Mouse (Mus musculus): ENCODE measurements around the gene Gypa. TPM values are rescaled to one million over a fixed set of nuclear protein-coding genes. Genes with fewer than 3 reads are reported as not detected.

The Gypa gene
- total and polyA plus RNA-seq, 3 experiments, result 1.8 to 2.7 TPM; not detected in 1

- WGBS, result 23% methylated on average over 7 of the region's 7 CpGs
- Histone ChIP-seq H3K4me1 (ENCODE audit: control insufficient read depth, insufficient read depth, low read length) (no peaks in the 10 kb centered on the region), H3K36me3 (ENCODE audit: control insufficient read depth, insufficient read depth, low read length) (no peaks in the 10 kb centered on the region), H3K4me3 (no peak overlapping the region), H3K27me3 (ENCODE audit: control insufficient read depth, insufficient read depth, low read length) (no peaks in the 10 kb centered on the region), H3K9ac (ENCODE audit: low read depth, low read length) (no peak overlapping the region), H3K79me2 (replicated peaks; ENCODE audit: control insufficient read depth, insufficient read depth, low read length) (no peaks in the 10 kb centered on the region), H3K27ac (no peak overlapping the region)
- no peak for TF ChIP-seq EP300 (IDR thresholded peaks at IDR 0.05; ENCODE audit: insufficient read depth, low read depth, low read length)
- TF ChIP-seq CTCF (IDR thresholded peaks at IDR 0.05), result no peak
- TF ChIP-seq POLR2A (IDR thresholded peaks at IDR 0.05; ENCODE audit: insufficient read depth, low read depth, low read length), result no peak
- DNase-seq, result no peak
- intact Hi-C loops (cut with DNase I), result no loop called here
These were observed 18.6 kb upstream of the Gypa start for GRCm38 (mm10) chr8:80474971-80475370.

GRCm38 (mm10) chr8:80478156-80478555 is 15.4 kb upstream of the Gypa start:
- H3K9ac ChIP-seq (ENCODE audit: low read depth, low read length), result no peak overlapping the region
- H3K4me3 ChIP-seq, result no peak overlapping the region
- no peaks in the 10 kb centered on the region for H3K79me2 ChIP-seq (replicated peaks; ENCODE audit: control insufficient read depth, insufficient read depth, low read length)
- no peak for DNase-seq
- WGBS, result 73% methylated on average over 5 of the region's 5 CpGs
- TF ChIP-seq POLR2A (IDR thresholded peaks at IDR 0.05; ENCODE audit: insufficient read depth, low read depth, low read length) (no peak), CTCF (IDR thresholded peaks at IDR 0.05) (no peak), EP300 (IDR thresholded peaks at IDR 0.05; ENCODE audit: insufficient read depth, low read depth, low read length) (no peak)
- no peaks in the 10 kb centered on the region for H3K27me3 ChIP-seq (ENCODE audit: control insufficient read depth, insufficient read depth, low read length)
- H3K4me1 ChIP-seq (ENCODE audit: control insufficient read depth, insufficient read depth, low read length), result no peaks in the 10 kb centered on the region
- H3K27ac ChIP-seq, result no peak overlapping the region
- intact Hi-C loops (cut with DNase I), result no loop called here
- H3K36me3 ChIP-seq (ENCODE audit: control insufficient read depth, insufficient read depth, low read length), result no peaks in the 10 kb centered on the region

GRCm38 (mm10) chr8:80479129-80479528 is 14.5 kb upstream of the Gypa start:
- intact Hi-C loops (cut with DNase I), result no loop called here
- no peaks in the 10 kb centered on the region for H3K27me3 ChIP-seq (ENCODE audit: control insufficient read depth, insufficient read depth, low read length)
- no peak overlapping the region for H3K4me3 ChIP-seq
- H3K9ac ChIP-seq (ENCODE audit: low read depth, low read length), result no peak overlapping the region
- 40% methylated on average over 1 of the region's 1 CpGs for WGBS
- DNase-seq, result no peak
- H3K79me2 ChIP-seq (replicated peaks; ENCODE audit: control insufficient read depth, insufficient read depth, low read length), result no peaks in the 10 kb centered on the region
- H3K4me1 ChIP-seq (ENCODE audit: control insufficient read depth, insufficient read depth, low read length), result no peaks in the 10 kb centered on the region
- TF ChIP-seq CTCF (IDR thresholded peaks at IDR 0.05) (no peak), POLR2A (IDR thresholded peaks at IDR 0.05; ENCODE audit: insufficient read depth, low read depth, low read length) (no peak), EP300 (IDR thresholded peaks at IDR 0.05; ENCODE audit: insufficient read depth, low read depth, low read length) (no peak)
- no peak overlapping the region for H3K27ac ChIP-seq
- H3K36me3 ChIP-seq (ENCODE audit: control insufficient read depth, insufficient read depth, low read length), result no peaks in the 10 kb centered on the region

GRCm38 (mm10) chr8:80482173-80482572 is 11.4 kb upstream of the Gypa start:
- 60% methylated on average over 6 of the region's 6 CpGs for WGBS
- intact Hi-C loops (cut with DNase I), result loop anchor here (5.0 kb wide), 1 partner anchor 895 kb away; no protein-coding TSS in a partner anchor

GRCm38 (mm10) chr8:80482822-80483774 is 10.5 kb upstream of the Gypa start:
- no peak overlapping the region for H3K4me3 ChIP-seq
- DNase-seq, result no peak
- H3K36me3 ChIP-seq (ENCODE audit: control insufficient read depth, insufficient read depth, low read length), result no peaks in the 10 kb centered on the region
- intact Hi-C loops (cut with DNase I), result loop anchor here (5.0 kb wide), 1 partner anchor 896 kb away; no protein-coding TSS in a partner anchor
- H3K4me1 ChIP-seq (ENCODE audit: control insufficient read depth, insufficient read depth, low read length), result no peaks in the 10 kb centered on the region
- no peak overlapping the region for H3K9ac ChIP-seq (ENCODE audit: low read depth, low read length)
- H3K27me3 ChIP-seq (ENCODE audit: control insufficient read depth, insufficient read depth, low read length), result no peaks in the 10 kb centered on the region
- TF ChIP-seq EP300 (IDR thresholded peaks at IDR 0.05; ENCODE audit: insufficient read depth, low read depth, low read length) (no peak), CTCF (IDR thresholded peaks at IDR 0.05) (peak; percentile 64)
- WGBS, result 36% methylated on average over 16 of the region's 16 CpGs
- no peak overlapping the region for H3K27ac ChIP-seq
- H3K79me2 ChIP-seq (replicated peaks; ENCODE audit: control insufficient read depth, insufficient read depth, low read length), result no peaks in the 10 kb centered on the region

More at GRCm38 (mm10) chr8:80482173-80482572, 11.4 kb upstream of the Gypa start:
- Histone ChIP-seq H3K27me3 (ENCODE audit: control insufficient read depth, insufficient read depth, low read length) (no peaks in the 10 kb centered on the region), H3K4me1 (ENCODE audit: control insufficient read depth, insufficient read depth, low read length) (no peaks in the 10 kb centered on the region), H3K79me2 (replicated peaks; ENCODE audit: control insufficient read depth, insufficient read depth, low read length) (no peaks in the 10 kb centered on the region), H3K27ac (no peak overlapping the region), H3K4me3 (no peak overlapping the region), H3K36me3 (ENCODE audit: control insufficient read depth, insufficient read depth, low read length) (no peaks in the 10 kb centered on the region), H3K9ac (ENCODE audit: low read depth, low read length) (no peak overlapping the region)
- TF ChIP-seq POLR2A (IDR thresholded peaks at IDR 0.05; ENCODE audit: insufficient read depth, low read depth, low read length) (no peak), CTCF (IDR thresholded peaks at IDR 0.05) (no peak), EP300 (IDR thresholded peaks at IDR 0.05; ENCODE audit: insufficient read depth, low read depth, low read length) (no peak)
- no peak for DNase-seq

- no peaks in the 10 kb centered on the region for H3K27me3 ChIP-seq (ENCODE audit: control insufficient read depth, insufficient read depth, low read length)
- no peaks in the 10 kb centered on the region for H3K4me1 ChIP-seq (ENCODE audit: control insufficient read depth, insufficient read depth, low read length)
- H3K9ac ChIP-seq (ENCODE audit: low read depth, low read length), result no peak overlapping the region
- H3K4me3 ChIP-seq, result no peak overlapping the region
- H3K27ac ChIP-seq, result no peak overlapping the region
- no peak for TF ChIP-seq POLR2A (IDR thresholded peaks at IDR 0.05; ENCODE audit: insufficient read depth, low read depth, low read length)
- TF ChIP-seq EP300 (IDR thresholded peaks at IDR 0.05; ENCODE audit: insufficient read depth, low read depth, low read length), result no peak
- peak; percentile 20; the same call in 1 of the 2 replicates for TF ChIP-seq CTCF (IDR thresholded peaks at IDR 0.05)
- no peak for DNase-seq
- intact Hi-C loops (cut with DNase I), result loop anchor here (5.0 kb wide), 1 partner anchor 506 kb away; no protein-coding TSS in a partner anchor
- H3K79me2 ChIP-seq (replicated peaks; ENCODE audit: control insufficient read depth, insufficient read depth, low read length), result no peaks in the 10 kb centered on the region
- 29% methylated on average over 1 of the region's 1 CpGs for WGBS
- no peaks in the 10 kb centered on the region for H3K36me3 ChIP-seq (ENCODE audit: control insufficient read depth, insufficient read depth, low read length)
These were observed 2.0 kb upstream of the Gypa start for GRCm38 (mm10) chr8:80491562-80491961.

Data from heart, adult 2 months (tissue).